20 mouse cellular contexts compared by ENCODE assay signal in the genomic region with DNA sequence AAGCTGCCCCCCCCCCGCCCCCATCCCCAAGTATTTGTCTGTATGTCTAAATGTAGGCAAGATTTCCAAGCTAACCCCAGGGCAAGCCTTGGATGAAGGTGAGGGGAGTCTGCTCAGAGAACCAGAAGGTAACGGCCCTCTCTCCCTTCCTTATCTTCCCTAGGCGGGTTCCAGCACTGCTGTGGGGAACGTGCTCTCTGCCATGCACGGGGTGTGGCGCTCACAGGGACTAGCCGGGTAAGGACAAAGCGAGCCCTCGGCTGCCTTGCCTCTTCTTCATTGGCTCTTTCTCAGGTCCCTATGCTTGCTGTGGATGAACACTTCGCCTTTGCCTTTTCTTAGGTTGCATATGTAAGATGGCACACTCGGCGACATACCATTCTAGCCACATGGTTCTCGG.
DNase-seq lines count a peak whose midpoint lies in the region; ATAC-seq lines count a peak whose summit lies in the region.
"Had no signal": no experiment of that assay in that cellular context is flagged by ENCODE, and none has a peak within 500 bp of the region (broad histone marks: within the 10 kb centered on the region; RNA-seq: fewer than 3 reads in every experiment).

No protein-coding gene starts in this region.

- H3K36me3 ChIP-seq in liver, embryonic 13.5 days = no peaks in the 10 kb centered on the region
- H3K36me3 ChIP-seq in liver, embryonic 15.5 days (replicated peaks) = peaks cover 4% of the 10 kb centered on the region; the same call in 1 of the 2 replicates

- intact Hi-C loops in heart, postnatal 10 days (cut with DNase I) = loop anchor here (5.0 kb wide), 1 partner anchor 57 kb away; no protein-coding TSS in a partner anchor

- H3K9me3 ChIP-seq in liver, embryonic 13.5 days (replicated peaks) = no peaks in the 10 kb centered on the region
- H3K9me3 ChIP-seq in liver, embryonic 15.5 days (replicated peaks) = no peaks in the 10 kb centered on the region
- H3K9me3 ChIP-seq: embryonic facial prominence, embryonic 10.5 days; forebrain, embryonic 13.5 days; G1E; heart, embryonic 13.5 days; hindbrain, embryonic 13.5 days had no signal

- no peaks in the 10 kb centered on the region for H3K27me3 ChIP-seq in liver, embryonic 13.5 days
- no peaks in the 10 kb centered on the region for H3K27me3 ChIP-seq in liver, embryonic 15.5 days
- H3K27me3 ChIP-seq: forebrain, embryonic 13.5 days; heart, embryonic 13.5 days; hindbrain, embryonic 13.5 days had no signal

- H3K4me2 ChIP-seq in liver, embryonic 13.5 days = no peak overlapping the region
- H3K4me2 ChIP-seq in liver, embryonic 15.5 days = no peak overlapping the region
- H3K4me2 ChIP-seq: forebrain, embryonic 13.5 days; heart, embryonic 13.5 days; hindbrain, embryonic 13.5 days had no signal

- 75% methylated on average over 13 of the region's 13 CpGs for WGBS in liver, embryonic 13.5 days (ENCODE audit: insufficient replicate concordance)
- 70% methylated on average over 13 of the region's 13 CpGs for WGBS in liver, embryonic 15.5 days (ENCODE audit: insufficient replicate concordance)

- peak; percentile 79 for DNase-seq in heart, adult 11 months
- DNase-seq in heart, postnatal 10 days = no peak
- DNase-seq in liver, embryonic 13.5 days = no peak
- no peak for DNase-seq in liver
- DNase-seq in urinary bladder, adult 2 months (ENCODE audit: low spot score) = no peak
- no peak for DNase-seq in MN1 (ENCODE audit: low spot score)
- DNase-seq: adrenal gland, adult 2 months; adrenal gland, postnatal 25 days; cerebellum, adult 2 months; cerebellum, postnatal 10 days; forebrain, postnatal 0 days; gastrocnemius, postnatal 36 days; heart, postnatal 14 days had no signal

- H3K4me3 ChIP-seq in liver, embryonic 13.5 days (replicated peaks) = no peak overlapping the region
- no peak overlapping the region for H3K4me3 ChIP-seq in liver, embryonic 15.5 days (replicated peaks)
- H3K4me3 ChIP-seq: embryonic facial prominence, embryonic 10.5 days; forebrain, embryonic 13.5 days; heart, embryonic 13.5 days; hindbrain, embryonic 13.5 days had no signal

- H3K27ac ChIP-seq in liver, embryonic 13.5 days = no peak overlapping the region
- H3K27ac ChIP-seq in liver, embryonic 15.5 days (replicated peaks) = no peak overlapping the region
- H3K27ac ChIP-seq: embryonic facial prominence, embryonic 10.5 days; forebrain, embryonic 13.5 days; hindbrain, postnatal 0 days had no signal

- H3K9ac ChIP-seq in liver, embryonic 13.5 days = no peak overlapping the region
- H3K9ac ChIP-seq in liver, embryonic 15.5 days = no peak overlapping the region
- H3K9ac ChIP-seq: forebrain, embryonic 13.5 days; forebrain, postnatal 0 days; hindbrain, embryonic 13.5 days had no signal

- no peaks in the 10 kb centered on the region for H3K4me1 ChIP-seq in liver, embryonic 13.5 days (replicated peaks)
- H3K4me1 ChIP-seq in liver, embryonic 15.5 days (replicated peaks) = no peaks in the 10 kb centered on the region

- 0 out of 2 replicates have a peak, but pooled peaks have one; percentile 15 for ATAC-seq in liver, embryonic 13.5 days (ENCODE audit: low read depth)
- peak; percentile 51 for ATAC-seq in liver, embryonic 15.5 days (ENCODE audit: insufficient read depth)
- ATAC-seq: forebrain, embryonic 13.5 days; forebrain, postnatal 0 days; hindbrain, postnatal 0 days had no signal
